Mouse (Mus musculus): ENCODE measurements at regions not wholly inside any gene's neighbourhood (a gene's known extent, or its start where the extent isn't known, plus 50 kb on each side); places are given as distances from the start of the nearest gene placed in this dataset.

DNA sequence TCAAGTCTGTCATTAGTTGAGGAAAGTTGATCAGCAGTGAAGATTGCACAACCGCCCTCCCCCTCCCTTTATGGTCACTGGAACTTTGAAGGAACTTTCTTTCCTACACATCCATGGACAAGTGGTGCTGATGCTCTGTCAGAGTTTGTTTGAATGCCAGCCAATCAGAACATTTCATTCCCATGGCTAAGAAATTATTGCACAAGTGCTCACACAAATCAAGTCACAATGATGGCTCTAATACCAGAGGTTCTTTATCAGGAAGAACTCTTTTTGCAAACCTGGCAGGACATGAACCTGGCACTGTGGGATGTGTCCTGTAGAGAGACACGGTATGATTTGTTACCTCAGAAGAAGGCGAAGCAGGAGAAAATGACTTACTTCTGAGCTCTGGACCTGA, 54.3 kb upstream of the Spry2 start:
- TF ChIP-seq CTCF (conservative IDR thresholded peaks at IDR 0.05), result no peak
- DNase-seq (ENCODE audit: low spot score in 2 of 2), result no peak

DNA sequence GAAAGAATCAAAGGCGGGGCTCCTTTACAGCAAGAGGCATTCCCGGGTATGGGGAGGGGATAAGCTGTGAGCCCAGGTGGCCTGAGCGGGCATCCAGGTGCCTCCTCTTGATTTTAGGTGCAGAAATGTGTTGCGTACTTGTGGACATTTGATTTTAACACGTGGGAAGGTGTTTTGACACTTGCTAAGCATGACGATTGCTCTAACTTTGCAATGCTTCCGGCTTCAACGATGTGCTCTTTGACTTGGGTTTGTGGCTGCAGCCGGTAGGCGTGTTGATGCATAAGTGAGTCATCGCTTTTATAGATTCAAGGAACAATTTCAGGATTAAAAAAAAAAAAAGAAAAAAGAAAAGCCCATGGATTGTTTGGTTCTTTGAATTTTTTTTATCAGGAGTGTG, 58.5 kb upstream of the Spry2 start:
- no peak overlapping the region for H3K27ac ChIP-seq
- no peak overlapping the region for H3K4me3 ChIP-seq
- no peak for TF ChIP-seq CTCF (conservative IDR thresholded peaks at IDR 0.05)
- DNase-seq (ENCODE audit: low spot score in 2 of 2), result no peak

More for the DNA sequence above, 54.3 kb upstream of the Spry2 start:
- no peak overlapping the region for H3K4me3 ChIP-seq
- H3K27ac ChIP-seq, result no peak overlapping the region

DNA sequence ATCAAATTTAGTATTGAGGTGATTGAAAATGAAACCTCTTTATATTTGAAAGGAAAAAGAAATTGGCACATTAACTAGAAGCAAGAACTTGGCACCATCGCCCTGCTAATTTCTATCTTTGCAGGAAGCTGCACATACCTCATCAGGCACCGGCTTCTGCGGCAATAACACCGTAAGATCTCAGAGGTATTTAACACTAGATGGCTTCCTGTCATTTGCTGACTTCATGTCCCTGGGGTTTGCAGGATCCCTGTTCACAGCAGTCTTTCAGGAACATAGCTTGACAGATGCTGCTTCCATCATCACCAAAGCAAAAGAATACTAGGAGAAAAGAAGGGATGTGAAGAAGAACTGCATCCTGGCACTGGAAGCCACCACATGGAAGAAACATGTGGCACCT, 60.2 kb upstream of the Spry2 start:
- no peak for TF ChIP-seq CTCF (conservative IDR thresholded peaks at IDR 0.05)

DNA sequence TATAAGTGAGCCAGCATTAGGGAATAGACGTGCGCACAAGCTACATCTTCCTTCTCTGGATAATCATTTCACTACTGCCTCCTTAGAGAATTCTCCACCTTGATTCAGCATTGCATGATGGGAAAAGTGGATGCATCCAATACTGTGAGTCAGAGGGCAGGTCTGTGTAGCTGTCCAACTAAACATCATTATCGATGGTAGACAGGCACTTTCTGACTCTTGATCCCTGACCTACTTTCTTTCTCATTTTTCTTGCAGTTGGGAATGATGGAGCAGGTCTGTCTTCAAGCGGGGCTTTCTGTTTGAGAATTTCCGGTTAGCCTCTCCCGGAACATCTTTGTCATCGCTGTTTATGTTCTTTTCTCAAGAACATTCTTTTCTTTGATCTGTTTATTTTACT, 61.4 kb upstream of the Spry2 start:
- no peak for DNase-seq (ENCODE audit: low spot score in 2 of 2)
- Histone ChIP-seq H3K27ac (no peak overlapping the region), H3K4me3 (no peak overlapping the region)
- no peak for TF ChIP-seq CTCF (conservative IDR thresholded peaks at IDR 0.05)

More for the DNA sequence above, 60.2 kb upstream of the Spry2 start:
- Histone ChIP-seq H3K27ac (no peak overlapping the region), H3K4me3 (no peak overlapping the region)
- DNase-seq (ENCODE audit: low spot score in 2 of 2), result no peak

DNA sequence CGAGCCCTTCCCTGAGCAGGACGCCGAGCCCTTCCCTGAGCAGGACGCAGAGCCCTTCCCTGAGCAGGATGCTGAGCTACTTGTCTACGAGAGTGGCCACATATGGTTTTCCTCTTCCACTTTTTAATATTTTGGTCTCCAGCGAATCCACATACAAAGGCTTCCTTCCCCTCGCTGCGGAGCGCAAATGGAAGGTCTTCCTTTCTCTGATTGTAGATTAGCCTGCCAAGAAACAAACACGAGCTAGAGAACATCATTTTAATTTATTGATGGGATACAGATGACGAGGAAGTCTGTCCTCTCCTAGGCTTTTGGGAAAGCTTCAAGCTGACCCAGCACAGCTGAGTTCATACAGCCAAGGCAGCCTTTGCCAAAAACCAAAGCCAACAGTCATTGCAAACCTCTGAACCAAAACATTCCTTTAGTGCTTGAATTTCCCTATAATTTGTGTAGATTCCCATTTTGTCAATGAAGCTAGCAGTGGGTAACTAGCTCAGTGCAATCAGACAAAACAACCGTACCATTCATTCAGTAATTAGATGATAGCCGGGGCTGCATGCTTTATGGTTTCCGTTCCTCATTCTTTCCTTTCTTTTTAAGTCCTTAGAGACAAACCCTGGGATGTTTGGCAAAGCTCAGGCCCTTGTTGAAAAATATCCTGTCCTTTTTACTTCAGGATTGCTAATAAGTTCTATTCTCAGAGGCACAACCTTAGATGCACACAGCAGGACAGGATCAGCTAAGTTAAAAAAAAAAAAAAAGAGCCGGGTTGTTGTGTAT, 83.1 kb upstream of the Spry2 start:
- Histone ChIP-seq H3K4me3 (0 out of 2 replicates have a peak overlapping the region, but pooled peaks have one; percentile 4), H3K27ac (no peak overlapping the region)
- TF ChIP-seq CTCF (conservative IDR thresholded peaks at IDR 0.05), result no peak
- no peak for DNase-seq (ENCODE audit: low spot score in 2 of 2)

DNA sequence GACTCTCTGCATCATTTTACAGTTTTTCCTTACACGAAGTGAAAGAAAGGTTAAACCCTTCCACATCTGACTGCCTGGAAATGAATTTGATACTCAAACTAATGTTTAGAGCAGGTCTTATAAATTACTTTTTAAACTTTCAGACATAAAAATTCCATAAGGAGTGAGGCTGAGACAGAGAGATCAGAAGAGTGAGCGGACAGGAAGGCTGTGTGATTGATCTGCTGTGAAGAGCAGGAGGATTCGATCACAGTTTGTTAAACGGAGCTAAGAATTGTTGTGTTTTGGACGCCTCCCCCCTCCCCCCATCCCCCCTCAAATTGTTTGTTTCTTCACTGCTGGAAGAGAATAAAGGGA, 83.7 kb upstream of the Spry2 start:
- no peak for TF ChIP-seq CTCF (conservative IDR thresholded peaks at IDR 0.05)
- no peak for DNase-seq (ENCODE audit: low spot score in 2 of 2)
- Histone ChIP-seq H3K27ac (no peak overlapping the region), H3K4me3 (no peak overlapping the region)

DNA sequence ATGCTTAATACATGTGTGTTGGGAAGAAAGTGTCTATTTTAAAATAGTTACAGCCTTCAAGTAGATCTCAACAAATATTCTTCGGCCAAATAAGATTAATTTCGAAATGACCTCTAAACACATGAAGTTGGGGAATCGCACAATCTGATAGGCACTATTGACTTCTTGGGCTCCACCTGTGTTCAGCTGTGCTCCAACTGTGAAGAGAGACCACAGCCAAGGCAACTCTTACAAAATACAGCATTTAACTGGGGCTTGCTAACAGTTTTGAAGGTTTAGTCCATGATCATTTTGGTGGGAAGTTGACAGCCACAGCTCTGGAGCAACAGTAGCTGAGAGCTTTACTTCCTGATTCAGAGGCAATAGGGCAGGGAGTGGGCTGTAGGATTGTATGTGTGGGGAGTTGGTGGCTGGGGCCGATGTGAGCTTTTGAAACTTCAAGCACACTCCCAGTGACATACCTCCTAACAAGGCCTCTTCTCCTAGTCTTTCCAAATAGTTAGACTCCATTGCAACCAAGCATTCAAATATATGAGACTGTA, 90.8 kb upstream of the Spry2 start:
- Histone ChIP-seq H3K4me3 (no peak overlapping the region), H3K27ac (no peak overlapping the region)
- no peak for TF ChIP-seq CTCF (conservative IDR thresholded peaks at IDR 0.05)
- no peak for DNase-seq (ENCODE audit: low spot score in 2 of 2)

DNA sequence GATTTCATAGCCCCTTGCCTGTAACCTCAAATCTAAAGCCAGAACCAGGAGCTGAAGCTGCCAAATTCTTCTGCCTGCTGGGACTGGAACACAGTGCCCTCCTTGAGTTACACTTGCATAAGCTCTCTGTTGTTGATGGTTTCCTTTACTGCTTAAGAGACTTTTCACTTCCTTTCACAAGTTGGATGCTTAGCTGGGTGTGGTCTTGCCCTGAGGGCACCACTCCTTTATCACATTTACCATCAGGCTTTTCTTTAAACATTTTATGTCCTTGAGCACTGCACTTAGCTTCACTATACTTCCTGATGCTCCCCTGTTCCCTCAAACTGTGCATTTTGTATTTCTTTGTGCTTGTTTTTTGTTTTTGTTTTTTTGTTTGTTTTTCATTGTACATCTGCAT, 92.1 kb upstream of the Spry2 start:
- Histone ChIP-seq H3K4me3 (no peak overlapping the region), H3K27ac (no peak overlapping the region)
- no peak for TF ChIP-seq CTCF (conservative IDR thresholded peaks at IDR 0.05)
- DNase-seq (ENCODE audit: low spot score in 2 of 2), result no peak

DNA sequence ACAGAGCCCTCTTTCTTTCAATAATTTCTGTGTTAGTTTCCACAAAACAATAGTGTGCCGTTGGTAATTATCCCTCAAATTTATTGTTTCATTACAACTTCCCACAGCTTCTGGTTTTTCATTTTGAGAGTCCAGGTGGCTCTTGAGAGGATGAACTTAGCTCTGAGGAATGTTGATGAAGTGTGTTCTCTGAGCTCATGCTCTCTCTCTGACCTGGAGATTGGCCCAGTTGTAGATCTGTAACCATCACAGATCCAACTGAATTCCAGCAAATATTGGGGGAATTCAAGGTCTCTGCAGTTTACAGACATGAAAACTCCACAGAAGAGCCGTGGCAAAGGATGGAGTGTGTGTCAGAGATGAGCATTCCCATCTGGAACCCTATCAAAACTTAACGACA, 96.5 kb upstream of the Spry2 start:
- Histone ChIP-seq H3K4me3 (no peak overlapping the region), H3K27ac (no peak overlapping the region)
- TF ChIP-seq CTCF (conservative IDR thresholded peaks at IDR 0.05), result no peak
- DNase-seq (ENCODE audit: low spot score in 2 of 2), result no peak

DNA sequence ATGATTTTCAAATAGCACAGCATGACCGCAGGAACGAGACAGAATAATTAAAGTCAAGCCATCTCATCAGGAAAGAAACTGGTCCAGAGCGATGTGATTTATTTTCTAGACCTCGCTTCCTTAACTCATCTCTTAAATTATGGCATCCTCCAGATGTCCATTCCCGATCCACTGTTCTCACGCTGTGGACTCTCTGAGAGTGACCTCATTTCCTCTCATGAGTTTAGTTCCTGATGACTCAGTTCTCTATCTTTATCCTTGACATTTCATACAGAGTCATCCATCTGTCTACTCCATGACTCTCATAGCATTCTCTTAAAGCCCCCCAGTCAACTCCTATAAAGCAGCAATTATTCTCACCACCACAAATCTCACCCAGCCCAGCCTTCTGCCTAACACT, 103.2 kb upstream of the Spry2 start:
- Histone ChIP-seq H3K4me3 (no peak overlapping the region), H3K27ac (no peak overlapping the region)
- no peak for DNase-seq (ENCODE audit: low spot score in 2 of 2)
- no peak for TF ChIP-seq CTCF (conservative IDR thresholded peaks at IDR 0.05)

DNA sequence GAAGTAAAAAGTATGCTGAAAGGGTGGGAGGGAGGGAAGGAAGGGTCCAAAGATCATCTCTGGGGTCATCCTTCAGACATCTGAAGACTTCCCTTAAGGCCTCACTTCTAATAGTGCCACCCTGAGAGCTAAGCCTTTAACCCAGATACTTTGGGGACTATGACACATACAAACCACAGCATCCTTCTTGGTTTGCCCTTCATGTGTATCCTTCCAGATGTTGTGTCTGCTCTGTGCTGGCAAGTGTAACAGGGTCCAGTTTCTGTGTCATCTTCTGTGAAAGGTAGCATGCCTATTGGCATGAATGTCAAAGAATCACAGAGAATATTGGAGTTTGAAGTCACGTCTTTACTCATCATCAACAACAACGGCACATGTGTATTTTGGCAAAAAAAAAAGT, 98.2 kb upstream of the Trim52 start:
- no peak overlapping the region for H3K27ac ChIP-seq
- no peak overlapping the region for H3K4me3 ChIP-seq
- no peak for DNase-seq (ENCODE audit: low spot score in 2 of 2)
- TF ChIP-seq CTCF (conservative IDR thresholded peaks at IDR 0.05), result no peak

DNA sequence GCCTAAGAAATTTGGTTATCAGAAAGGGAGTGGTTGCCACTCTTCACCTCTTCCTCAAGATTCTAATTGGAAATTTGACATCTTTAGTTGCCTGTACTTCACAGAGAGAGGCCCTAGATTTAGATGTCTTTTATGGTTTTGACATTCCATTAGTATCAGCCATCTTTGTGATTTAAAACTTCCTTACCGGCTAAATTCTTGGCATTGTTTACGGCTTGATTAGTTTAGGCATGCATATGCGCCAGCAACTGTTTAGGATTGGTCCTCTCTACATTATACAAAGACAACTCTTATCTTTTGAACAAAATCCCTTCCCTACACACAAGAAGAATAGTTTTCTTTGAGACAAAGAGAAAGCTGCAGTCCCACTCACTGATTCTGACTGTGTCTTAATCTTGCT, 97.0 kb upstream of the Trim52 start:
- no peak overlapping the region for H3K4me3 ChIP-seq
- no peak overlapping the region for H3K27ac ChIP-seq
- no peak for DNase-seq (ENCODE audit: low spot score in 2 of 2)
- no peak for TF ChIP-seq CTCF (conservative IDR thresholded peaks at IDR 0.05)

DNA sequence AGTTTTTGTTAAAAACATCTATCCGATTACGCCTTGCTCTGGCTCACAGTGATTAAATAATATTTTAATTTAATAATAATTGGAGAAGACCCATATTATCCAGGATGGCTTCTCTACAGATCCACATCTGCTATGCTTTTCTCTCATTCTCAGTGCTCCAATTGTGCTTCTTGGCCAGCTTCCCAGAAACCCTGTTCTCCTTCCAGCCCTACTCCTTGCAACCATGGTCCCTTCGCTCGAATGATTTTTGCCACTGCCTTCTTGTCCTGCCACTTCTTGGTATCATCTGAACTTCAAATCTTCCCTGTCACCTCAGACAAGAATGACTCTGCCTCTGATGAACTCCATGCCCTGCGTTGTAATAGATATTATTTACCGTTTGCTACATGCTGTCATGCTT, 95.0 kb upstream of the Trim52 start:
- no peak overlapping the region for H3K27ac ChIP-seq
- no peak overlapping the region for H3K4me3 ChIP-seq
- DNase-seq (ENCODE audit: low spot score in 2 of 2), result no peak
- no peak for TF ChIP-seq CTCF (conservative IDR thresholded peaks at IDR 0.05)

DNA sequence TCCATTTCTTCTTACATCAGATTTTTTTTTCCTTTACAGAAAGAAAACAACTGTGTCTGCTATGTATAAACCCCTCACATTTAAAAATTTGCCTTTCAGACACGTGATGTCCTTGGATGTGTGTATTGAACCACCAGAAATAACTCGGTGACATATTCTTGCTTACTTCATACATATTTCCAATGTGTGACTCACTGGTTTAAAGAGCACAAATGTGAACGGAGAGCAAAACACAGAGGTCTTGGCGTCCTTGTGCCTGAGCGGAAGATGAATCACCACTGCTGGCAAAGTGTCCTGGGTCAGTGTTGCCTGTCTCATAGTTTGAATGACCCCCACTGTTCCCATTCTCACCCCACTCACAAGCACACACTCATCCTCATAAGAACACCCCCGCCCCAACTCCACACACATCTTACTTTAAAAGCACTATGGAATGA, 94.0 kb upstream of the Trim52 start:
- TF ChIP-seq CTCF (conservative IDR thresholded peaks at IDR 0.05), result no peak
- peak in 1 of 2 experiments; percentile 7 for DNase-seq (ENCODE audit: low spot score in 2 of 2)
- no peak overlapping the region for H3K4me3 ChIP-seq
- H3K27ac ChIP-seq, result no peak overlapping the region

All from layer of hippocampus, adult 2 months (tissue).